Mouse (Mus musculus) liver, adult 2 months (tissue): ENCODE measurements around the gene Snapc2. TPM values are rescaled to one million over a fixed set of nuclear protein-coding genes. Genes with fewer than 3 reads are reported as not detected.
A peak's percentile ranks its signal among the peaks of the same experiment; 100 is the strongest.

Experiments
- DNase-seq: peaks from one replicate; pipeline ENCODE4 v3.0.0-alpha.2; 2011; ENCODE audit warnings: low read depth, low spot score; ENCODE audit errors: extremely low read depth
- H3K27ac ChIP-seq: fragments of 200-500 bp; replicated peaks from 2 replicates; pipeline ENCODE4 v1.5.1; 2012; ENCODE audit warnings: low read depth, mild to moderate bottlenecking, control low read depth, inconsistent platforms, low read length; ENCODE audit not compliant: insufficient read depth
- H3K27me3 ChIP-seq: fragments of 200-500 bp; 2 replicates; pipeline ENCODE4 v1.6.1; 2012; ENCODE audit warnings: mild to moderate bottlenecking, moderate library complexity, low read length, inconsistent platforms; ENCODE audit not compliant: control insufficient read depth, insufficient read depth
- H3K36me3 ChIP-seq: fragments of 200-500 bp; 2 replicates; pipeline ENCODE4 v1.6.1; 2012; ENCODE audit warnings: low read length, inconsistent platforms; ENCODE audit not compliant: control insufficient read depth, insufficient read depth
- H3K4me1 ChIP-seq: fragments of 200-500 bp; 2 replicates; pipeline ENCODE4 v1.6.1; 2011; ENCODE audit warnings: low read length; ENCODE audit not compliant: control insufficient read depth, insufficient read depth
- H3K4me3 ChIP-seq: fragments of 200-500 bp; 2 replicates; pipeline ENCODE4 v1.5.1; 2011; ENCODE audit warnings: low read depth, mild to moderate bottlenecking, control low read depth, low read length, moderate library complexity; ENCODE audit not compliant: insufficient read depth
- H3K79me2 ChIP-seq: fragments of 200-500 bp; 2 replicates; pipeline ENCODE4 v1.6.1; 2012; ENCODE audit warnings: inconsistent platforms, mild to moderate bottlenecking, low read length, moderate library complexity; ENCODE audit not compliant: control insufficient read depth, insufficient read depth
- H3K9ac ChIP-seq: fragments of 200-500 bp; 2 replicates; pipeline ENCODE4 v1.6.1; 2012; ENCODE audit warnings: low read depth, mild to moderate bottlenecking, control low read depth, inconsistent platforms, low read length
- CTCF ChIP-seq: fragments of 200-500 bp; IDR thresholded peaks from 2 replicates; pipeline ENCODE4 v1.5.1; 2011; ENCODE audit warnings: low read depth, low read length, control low read depth
- POLR2A ChIP-seq: fragments of 200-500 bp; IDR thresholded peaks from 2 replicates; pipeline ENCODE4 v1.6.1; 2011; ENCODE audit warnings: low read length, control low read depth; ENCODE audit not compliant: insufficient read depth; ENCODE audit errors: extremely low read depth
- WGBS: fragments of 180-500 bp; shearing (Covaris S2); methylation state at CpG from one replicate; pipeline ENCODE4 v1.1.7; 2018; 5-methylcytosine and 5-hydroxymethylcytosine counted together
- polyA plus RNA-seq: library from polyadenylated mRNA; depleted of rRNA; stranded (reverse); fragments of >200 nt; gene quantifications from 2 replicates; pipeline ENCODE4 v1.2.3, GENCODE M21; 2012
- total RNA-seq: library from RNA; depleted of rRNA; stranded (reverse); fragments of >200 nt; gene quantifications from 2 replicates; pipeline ENCODE4 v1.2.3, GENCODE M21; 2014

Gene Snapc2
- total and polyA plus RNA-seq, 2 experiments, result 6.7 to 22.2 TPM

DNA sequence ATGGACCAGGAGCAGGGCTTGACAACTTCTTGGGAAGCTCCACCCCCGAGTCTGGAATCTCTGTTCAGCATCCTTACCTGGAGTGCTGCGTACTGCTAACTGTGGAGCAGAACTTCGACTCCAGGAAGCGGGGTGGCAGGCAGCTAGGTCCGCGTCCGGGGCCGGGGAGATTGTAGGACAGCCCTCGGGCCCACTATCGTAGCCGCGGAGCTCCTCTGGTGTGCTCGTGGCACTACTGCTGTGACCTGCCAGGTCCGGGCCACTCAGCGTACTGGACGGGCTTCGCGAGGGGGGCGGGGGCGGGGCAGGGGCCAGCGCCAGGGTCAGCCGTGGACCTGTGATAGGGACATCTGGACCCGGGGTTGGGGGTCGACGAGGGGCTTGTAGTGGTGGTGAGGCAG is 40.1 kb upstream of the Snapc2 start:
- peaks cover 11% of the 10 kb centered on the region for H3K27me3 ChIP-seq
- peak overlapping the region; percentile 42 for H3K9ac ChIP-seq
- H3K4me3 ChIP-seq, result peak overlapping the region; percentile 39; the same call in 1 of the 2 replicates
- H3K4me1 ChIP-seq, result peaks cover 11% of the 10 kb centered on the region
- TF ChIP-seq POLR2A, result no peak
- TF ChIP-seq CTCF, result no peak
- no peak for DNase-seq
- no peaks in the 10 kb centered on the region for H3K36me3 ChIP-seq
- WGBS, result under 1% methylated on average over 25 of the region's 25 CpGs
- H3K79me2 ChIP-seq, result no peaks in the 10 kb centered on the region
- no peak overlapping the region for H3K27ac ChIP-seq

DNA sequence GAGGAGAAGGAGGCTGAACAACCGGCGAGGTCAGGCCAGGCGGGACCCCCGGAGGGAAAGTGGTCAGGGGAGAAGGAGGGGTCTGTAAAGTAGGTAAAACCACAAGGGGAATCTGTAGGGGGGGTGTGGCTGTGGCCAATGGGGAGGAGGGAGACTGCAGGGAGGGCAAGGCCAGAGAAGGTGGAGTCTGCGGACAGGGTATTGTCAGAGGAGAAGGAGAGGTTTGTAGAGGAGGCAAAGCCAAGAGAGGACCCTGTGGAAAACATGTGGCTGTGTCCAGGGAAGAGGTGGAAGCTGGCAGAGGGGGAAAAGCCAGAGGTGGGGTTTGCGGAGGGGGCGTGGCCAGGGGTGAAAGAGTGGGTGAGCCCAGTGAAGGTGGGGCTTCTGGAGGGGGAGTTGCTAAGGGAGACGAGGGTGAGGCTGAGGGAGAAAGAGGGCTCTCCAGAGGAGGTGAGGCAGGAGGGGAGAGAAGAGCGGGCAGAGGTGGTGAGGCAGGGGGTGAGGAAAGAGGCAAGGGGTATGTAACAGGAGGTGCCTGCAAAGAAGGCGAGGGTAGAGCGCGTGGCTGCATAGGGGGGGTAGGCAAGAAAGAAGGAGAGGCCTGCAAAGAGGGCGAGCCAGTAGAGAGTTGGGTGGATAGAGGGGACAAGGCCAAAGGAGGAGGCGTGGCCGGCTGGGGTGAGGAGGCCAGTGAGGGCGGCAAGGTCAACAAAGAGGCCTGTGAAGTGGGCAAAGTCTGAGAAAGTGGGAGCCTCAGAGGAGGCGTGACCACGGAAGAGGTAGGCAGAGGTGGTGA is 39.5 kb upstream of the Snapc2 start:
- TF ChIP-seq POLR2A, result no peak
- no peak for TF ChIP-seq CTCF
- 2% methylated on average over 18 of the region's 18 CpGs for WGBS
- H3K4me1 ChIP-seq, result peaks cover 11% of the 10 kb centered on the region
- peak; percentile 74 for DNase-seq
- H3K79me2 ChIP-seq, result no peaks in the 10 kb centered on the region
- H3K36me3 ChIP-seq, result no peaks in the 10 kb centered on the region
- 0 out of 2 replicates have a peak overlapping the region, but pooled peaks have one; percentile 8 for H3K27ac ChIP-seq
- H3K27me3 ChIP-seq, result peaks cover 11% of the 10 kb centered on the region
- peak overlapping the region; percentile 29 for H3K9ac ChIP-seq
- peak overlapping the region; percentile 39 for H3K4me3 ChIP-seq

DNA sequence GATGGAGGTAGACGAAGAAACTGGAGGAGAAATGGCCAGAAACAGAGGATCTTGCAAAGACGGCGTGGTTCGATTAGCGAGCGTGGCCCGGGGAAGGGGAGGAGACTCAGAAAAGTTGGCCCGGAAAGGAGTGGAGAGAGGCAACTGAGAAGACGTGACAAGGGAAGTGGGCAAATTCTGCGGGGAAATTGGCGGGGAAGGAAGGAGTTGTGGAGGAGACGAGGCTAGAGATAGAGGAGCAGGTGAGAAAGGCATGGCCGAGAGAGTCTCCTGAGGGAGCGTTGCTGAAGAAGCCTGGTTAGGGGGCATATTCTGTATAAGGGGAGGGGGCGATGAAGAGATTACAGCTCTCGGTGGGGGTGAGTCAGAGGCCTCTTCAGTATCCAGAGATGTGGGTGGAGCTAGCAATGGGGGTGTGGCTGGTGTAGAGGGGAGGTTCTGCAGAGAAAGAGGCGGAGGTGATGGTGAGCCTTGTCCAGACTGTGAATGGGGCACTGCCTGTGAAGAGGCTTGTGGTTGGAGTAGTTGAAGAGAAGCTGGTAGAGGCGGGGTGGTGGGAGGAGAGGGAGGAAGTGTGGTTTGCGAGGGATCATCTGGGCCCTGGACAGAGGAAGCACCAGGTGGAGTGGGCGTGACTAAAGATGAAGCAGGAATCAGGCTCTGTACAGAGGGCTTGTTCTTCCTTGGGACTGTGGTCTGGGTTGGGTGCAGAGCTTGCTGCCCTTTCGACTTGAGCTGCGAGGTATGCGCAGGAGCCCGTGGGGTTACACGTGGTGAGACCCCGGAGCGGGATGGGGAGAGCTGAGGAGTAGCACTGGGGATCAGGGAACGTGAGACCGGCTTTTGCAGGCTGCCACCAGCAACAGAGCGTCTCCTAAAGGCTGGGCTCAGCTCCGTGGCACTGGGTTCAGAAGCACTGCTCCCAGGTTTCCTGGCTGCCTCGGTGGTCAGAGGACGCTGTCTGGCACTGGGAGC is 38.6 kb upstream of the Snapc2 start:
- Histone ChIP-seq H3K79me2 (no peaks in the 10 kb centered on the region), H3K27me3 (peaks cover 11% of the 10 kb centered on the region), H3K9ac (peak overlapping the region; percentile 29), H3K4me3 (peak overlapping the region; percentile 39), H3K36me3 (no peaks in the 10 kb centered on the region), H3K27ac (no peak overlapping the region), H3K4me1 (peaks cover 11% of the 10 kb centered on the region)
- WGBS, result 14% methylated on average over 33 of the region's 33 CpGs
- no peak for TF ChIP-seq POLR2A
- peak; percentile 65 for DNase-seq

DNA sequence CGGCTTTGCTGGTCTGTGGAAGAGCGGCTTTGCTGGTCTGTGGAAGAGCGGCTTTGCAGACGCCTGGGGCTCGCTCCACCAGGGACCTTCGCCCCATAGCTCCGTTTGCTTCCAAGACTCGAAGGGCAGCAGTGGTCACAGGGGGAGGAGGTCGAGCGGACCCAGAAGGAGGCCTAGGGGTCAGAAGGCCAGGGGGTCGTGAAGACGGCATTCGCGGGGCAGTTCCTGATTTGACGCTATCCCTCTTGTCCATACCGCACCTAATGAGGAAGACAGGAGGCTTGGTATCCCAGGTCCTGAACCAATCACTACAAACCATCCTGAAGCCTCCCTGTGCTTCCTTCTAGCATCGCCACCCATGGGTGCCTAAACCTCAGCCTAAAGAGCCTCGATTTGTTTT is 36.6 kb upstream of the Snapc2 start:
- Histone ChIP-seq H3K36me3 (no peaks in the 10 kb centered on the region), H3K4me1 (peaks cover 11% of the 10 kb centered on the region), H3K9ac (no peak overlapping the region), H3K79me2 (no peaks in the 10 kb centered on the region), H3K27ac (no peak overlapping the region), H3K4me3 (no peak overlapping the region), H3K27me3 (peaks cover 11% of the 10 kb centered on the region)
- 33% methylated on average over 18 of the region's 18 CpGs for WGBS
- TF ChIP-seq CTCF, result no peak
- no peak for TF ChIP-seq POLR2A
- no peak for DNase-seq

DNA sequence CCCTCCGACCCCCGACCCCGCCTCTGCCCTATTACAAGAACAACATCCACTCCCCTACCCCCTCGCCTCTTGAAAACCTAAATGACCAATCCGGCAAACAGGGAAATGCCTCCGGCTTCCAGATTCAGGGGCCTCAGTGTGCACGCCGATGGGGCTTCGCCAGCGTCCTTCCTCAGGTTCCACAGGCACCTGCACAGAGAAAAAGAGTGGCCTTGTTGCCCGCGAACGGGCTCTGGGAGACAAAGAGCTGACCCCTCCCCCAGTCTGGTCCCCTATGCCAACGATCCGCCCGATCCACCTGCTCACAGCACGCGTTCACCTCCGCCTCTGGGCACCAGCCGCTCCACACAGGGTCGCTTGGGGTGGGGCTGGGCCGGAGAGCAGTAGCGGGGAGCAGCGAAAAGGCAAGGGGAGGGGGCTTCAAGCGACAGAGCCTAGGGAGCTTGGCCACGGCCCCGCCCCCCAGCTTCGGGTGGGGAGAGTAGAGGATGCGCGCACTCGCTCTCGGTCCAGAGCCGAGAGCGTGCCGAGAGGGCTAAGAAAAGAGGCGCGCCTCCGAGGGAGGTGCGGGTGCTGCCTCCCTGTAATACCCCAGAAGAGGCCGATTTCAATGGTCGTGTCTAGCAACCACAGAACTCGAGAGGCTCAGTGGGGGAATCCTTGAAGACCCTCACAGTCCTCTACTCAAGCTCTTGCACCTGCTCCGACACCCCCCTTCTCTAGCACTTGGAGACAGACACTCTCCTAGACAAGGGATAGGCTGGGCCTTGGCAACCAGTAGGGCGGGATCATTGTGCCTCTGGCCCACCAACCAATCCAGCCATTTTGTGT is 35.9 kb upstream of the Snapc2 start, which contains the start of gene Prr36:
Gene Prr36 (minus strand): TSS at position 669 of the 831 bp plus-strand sequence.
- Histone ChIP-seq H3K4me3 (peak within 1 kb of the TSS; percentile 26; the same call in 1 of the 2 replicates), H3K79me2 (no peaks in the 10 kb centered on the region), H3K27me3 (peaks cover 11% of the 10 kb centered on the region), H3K4me1 (peaks cover 11% of the 10 kb centered on the region), H3K9ac (no peak within 1 kb of the TSS), H3K27ac (no peak within 1 kb of the TSS), H3K36me3 (no peaks in the 10 kb centered on the region)
- TF ChIP-seq POLR2A (no peak), CTCF (no peak)
- 6% methylated on average over 44 of the region's 44 CpGs for WGBS
- DNase-seq, result no peak
